Mouse (Mus musculus): Measurements from ENCODE around the gene Il4ra.

Gene Il4ra

GRCm38 (mm10) chr7:125551766-125552709, at the start of gene Il4ra:
Gene Il4ra, plus strand, starts transcription at chr7:125552120.
- peak; percentile 97 for DNase-seq

DNA sequence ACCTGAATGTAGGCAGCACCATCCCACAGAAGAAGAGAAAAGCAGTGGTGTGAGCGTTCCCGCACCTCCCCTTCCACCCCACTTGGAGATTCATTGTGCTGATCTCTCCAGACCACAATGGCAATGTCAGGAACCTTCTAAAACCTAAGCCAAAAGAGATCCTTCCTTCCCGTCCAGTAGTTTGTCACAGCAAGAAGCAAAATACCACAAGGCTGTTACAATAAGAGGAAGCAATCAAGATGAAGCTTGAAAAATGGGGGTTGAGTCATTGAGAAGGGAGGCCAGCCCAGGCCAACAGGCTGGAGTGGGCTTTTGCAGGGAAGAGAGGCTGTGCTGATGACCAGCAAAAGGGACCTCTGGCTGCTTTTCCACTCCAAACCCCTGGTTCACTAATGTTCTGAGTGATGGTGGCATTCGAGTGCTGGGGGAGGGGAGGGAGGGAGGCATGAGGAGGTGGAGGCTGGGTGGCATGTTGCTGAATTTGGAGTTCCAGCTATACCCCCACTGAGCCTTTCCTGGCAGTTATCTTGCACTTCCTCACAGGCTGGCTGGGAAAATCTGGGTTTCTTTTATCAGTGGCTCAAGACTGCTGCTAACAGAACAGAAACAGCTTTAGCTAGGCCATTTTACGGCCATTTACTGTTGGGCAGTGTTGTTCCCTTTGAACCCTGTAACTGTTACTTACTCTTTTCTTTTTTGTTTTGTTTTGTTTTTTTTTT, 48.4 kb upstream of the Il4ra start:
- DNase-seq: no peak

GRCm38 (mm10) chr7:125504618-125505017, 47.3 kb upstream of the Il4ra start:
- no peak for DNase-seq

GRCm38 (mm10) chr7:125505568-125505967, 46.4 kb upstream of the Il4ra start:
- DNase-seq: no peak

- no peak for DNase-seq
These were observed 44.6 kb upstream of the Il4ra start for GRCm38 (mm10) chr7:125507279-125507678.

GRCm38 (mm10) chr7:125511432-125511831, 40.5 kb upstream of the Il4ra start:
- no peak for DNase-seq

DNA sequence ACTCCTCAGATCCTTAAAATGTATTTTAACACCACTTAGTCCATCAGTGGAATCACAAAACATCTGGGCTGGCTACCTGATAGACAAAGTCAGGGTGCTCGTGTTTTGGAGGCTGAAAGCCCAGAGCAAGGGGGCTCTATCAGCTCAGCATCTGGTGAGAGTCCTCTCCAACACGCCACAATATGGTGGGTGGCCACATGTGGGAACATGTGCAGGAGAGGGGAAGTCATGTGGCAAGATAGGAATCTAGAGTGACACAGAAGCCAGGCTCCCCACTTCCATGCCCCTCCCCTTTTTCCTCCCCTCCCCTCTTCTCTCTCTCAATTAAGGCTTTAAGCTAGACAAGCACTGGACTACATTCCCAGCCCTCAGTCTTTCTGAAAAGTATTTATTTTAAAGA, 40.1 kb upstream of the Il4ra start:
- no peak for DNase-seq

- DNase-seq: no peak
These were observed 36.7 kb upstream of the Il4ra start for GRCm38 (mm10) chr7:125515081-125515853.

DNA sequence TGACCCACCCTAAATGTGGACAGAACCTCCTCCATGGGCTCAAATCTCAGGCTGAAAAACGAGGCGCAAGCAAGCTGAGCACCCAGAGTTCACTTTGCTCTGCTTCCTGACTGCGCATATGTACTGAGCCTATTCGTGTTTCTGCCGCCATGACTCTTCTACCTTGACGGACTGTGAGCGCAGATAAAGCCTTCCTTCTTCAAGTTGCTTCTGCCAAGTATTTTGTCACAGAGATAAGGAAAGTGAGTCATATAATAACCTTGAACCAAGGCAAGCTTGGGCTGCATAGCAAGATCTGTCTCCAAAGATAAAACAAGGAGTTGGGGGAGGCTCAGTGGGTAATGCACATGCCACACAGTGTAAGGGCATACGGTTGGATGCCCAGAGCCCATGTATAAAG, 35.2 kb upstream of the Il4ra start:
- DNase-seq: no peak

- DNase-seq: no peak
These were observed 34.5 kb upstream of the Il4ra start for GRCm38 (mm10) chr7:125517470-125517869.

DNA sequence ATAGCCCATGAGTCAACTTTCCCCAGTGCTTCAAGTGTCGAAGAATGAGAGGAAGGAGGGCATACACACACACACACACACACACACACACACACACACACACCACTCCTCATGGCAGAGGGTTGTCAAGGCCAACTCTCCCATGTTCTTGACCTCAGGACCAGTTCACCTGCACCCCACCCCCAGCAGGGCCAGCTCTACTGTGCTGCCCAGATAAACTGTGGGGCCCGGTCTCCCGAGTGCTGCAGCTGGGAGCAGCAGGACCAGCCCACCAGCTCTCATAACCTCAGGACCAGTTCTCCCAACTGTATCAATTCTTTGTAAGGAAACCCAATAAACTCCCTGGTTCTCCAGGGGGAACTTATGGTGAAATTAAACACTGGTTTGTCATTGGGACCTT, 32.2 kb upstream of the Il4ra start:
- DNase-seq: no peak

GRCm38 (mm10) chr7:125523051-125523450, 28.9 kb upstream of the Il4ra start:
- no peak for DNase-seq

GRCm38 (mm10) chr7:125527186-125527585, 24.7 kb upstream of the Il4ra start:
- DNase-seq: no peak

- no peak for DNase-seq
These were observed 23.9 kb upstream of the Il4ra start for GRCm38 (mm10) chr7:125527901-125528580.

DNA sequence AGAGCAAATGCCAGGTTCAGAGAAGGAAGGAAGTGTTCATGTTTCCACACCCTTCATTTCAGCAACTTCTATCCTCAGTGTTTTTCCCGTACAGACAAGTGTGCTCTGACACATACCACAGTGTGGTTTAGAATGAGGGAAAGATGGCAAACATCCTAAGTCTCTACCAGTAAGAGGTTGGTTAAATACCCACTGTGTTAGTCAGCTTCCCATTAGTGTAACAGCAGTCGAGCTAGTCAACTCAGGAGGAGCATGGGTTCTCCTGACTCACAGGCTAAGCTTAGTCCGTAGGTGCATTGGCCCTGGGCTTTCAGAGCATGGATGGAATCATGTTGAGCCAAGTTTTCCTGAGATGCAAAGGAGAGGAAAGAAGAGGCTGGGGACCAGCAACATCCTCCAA, 12.6 kb upstream of the Il4ra start:
- no peak for DNase-seq

DNA sequence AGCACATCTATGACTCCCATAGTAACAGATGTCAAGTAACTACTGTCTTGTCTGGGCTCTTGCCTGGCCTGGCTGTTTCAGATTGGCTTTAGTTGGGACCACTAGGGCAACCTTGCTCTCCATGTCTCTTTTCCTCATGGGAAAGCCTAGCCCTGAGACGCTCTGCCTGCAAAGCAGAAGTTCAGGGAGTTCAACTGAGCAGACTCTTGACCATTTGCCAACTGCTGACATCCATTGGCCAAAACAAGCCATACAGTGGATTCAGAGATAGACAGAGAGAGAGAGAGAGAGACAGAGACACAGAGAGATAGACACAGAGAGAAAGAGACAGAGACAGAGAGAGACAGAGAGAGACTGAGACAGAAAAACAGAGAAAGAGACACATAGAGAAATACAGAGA, 10.9 kb upstream of the Il4ra start:
- no peak for DNase-seq

GRCm38 (mm10) chr7:125541821-125542220, 10.1 kb upstream of the Il4ra start:
- no peak for DNase-seq

DNA sequence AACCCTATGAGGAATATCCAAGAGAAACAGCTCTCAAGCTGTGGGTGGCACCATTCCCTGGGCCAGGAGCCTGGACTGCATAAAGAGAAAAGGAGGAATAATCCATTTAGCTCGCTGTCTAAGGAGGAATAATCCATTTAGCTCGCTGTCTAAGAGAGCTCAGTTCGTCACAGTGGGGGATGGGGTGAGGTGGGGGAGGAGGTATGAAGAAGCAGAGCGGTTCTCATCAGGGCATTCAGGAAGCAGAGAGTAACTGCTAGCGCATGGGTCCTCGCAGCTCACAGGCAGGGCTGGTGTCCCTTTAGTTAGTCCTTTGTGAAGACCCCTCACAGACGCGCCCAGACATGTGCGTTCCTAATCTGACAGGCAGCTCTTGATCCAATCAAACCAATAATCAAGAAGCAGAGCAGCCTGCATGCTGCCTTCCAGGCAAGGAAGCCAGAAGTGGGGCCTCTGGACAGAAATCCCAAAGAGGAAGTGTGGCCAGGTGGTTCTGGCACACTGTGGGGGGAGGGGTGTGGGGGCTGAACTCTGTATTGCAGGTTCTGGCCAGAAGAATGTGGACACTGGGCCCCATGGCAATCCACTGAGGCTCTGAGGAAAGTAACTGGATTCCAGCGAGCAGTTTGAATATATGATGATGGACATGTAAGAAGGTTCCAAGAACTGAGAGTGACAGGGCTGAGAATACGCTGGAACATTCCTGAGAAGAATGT, 9.4 kb upstream of the Il4ra start:
- DNase-seq: no peak

GRCm38 (mm10) chr7:125543497-125543896, 8.4 kb upstream of the Il4ra start:
- no peak for DNase-seq

DNA sequence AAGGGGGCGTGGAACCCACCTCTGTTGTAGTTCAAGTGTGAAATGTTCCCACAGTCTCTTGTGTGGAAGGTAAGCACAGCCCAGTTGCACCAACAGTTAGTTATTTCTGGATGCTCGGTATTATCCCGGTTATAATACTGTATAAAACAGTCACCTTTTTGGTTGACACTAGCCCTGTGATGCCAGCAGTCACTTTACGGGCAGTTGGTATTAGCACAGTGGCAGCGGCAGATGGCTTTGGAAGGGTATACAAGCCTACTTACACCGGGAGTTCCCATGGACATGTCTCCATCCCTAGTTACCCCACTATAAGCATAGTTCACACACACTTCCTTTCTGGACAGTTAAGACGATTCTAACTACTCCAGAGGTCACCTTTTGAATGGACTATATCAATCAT, 6.6 kb upstream of the Il4ra start:
- DNase-seq: no peak

DNA sequence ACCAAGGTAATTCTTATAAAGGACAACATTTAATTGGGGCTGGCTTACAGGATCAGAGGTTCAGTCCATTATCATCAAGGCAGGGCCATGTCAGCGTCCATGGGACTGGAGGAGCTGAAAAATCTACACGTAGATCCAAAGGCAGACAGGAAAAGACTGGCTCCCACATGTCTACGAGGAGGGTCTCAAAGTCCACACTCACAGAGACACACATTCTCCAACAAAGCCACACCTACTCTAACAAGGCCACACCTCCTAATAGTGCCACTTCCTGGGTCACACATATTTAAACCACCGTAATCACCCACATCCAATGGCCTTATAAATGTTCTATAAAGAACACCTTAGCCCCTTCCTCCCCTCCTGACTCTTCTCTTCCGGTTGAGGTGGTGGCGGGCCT, 5.2 kb upstream of the Il4ra start:
- no peak for DNase-seq

GRCm38 (mm10) chr7:125549916-125550315, 2.0 kb upstream of the Il4ra start:
- no peak for DNase-seq
